Mouse (Mus musculus) urinary bladder, postnatal 25 days (tissue): Measurements from ENCODE around the gene Mycbp2.

Source experiments
- DNase-seq: peaks from one replicate; pipeline ENCODE4 v3.0.0; 2022; ENCODE audit warnings: low spot score

The Mycbp2 gene

GRCm38 (mm10) chr14:103072731-103073130 is 273.9 kb downstream of the Mycbp2 start:
- no peak for DNase-seq

DNA sequence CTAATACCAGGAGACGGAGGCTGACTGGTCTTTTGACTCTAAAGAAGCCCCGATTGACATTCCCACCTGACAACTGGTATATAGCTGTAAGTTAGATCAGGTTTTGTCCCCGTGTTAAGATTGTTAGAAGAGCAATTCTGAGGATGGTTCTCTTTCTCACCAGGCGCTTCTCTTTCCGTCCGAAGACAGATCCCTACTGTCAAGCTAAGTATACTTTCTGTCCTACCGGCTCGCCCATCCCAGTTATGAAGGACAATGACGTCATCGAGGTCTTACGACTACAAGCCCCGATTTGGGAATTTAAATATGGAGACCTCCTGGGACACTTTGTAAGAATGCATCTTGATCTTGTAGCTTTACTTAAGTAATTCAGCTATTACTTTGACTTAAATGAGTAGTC is 275.1 kb downstream of the Mycbp2 start:
- no peak for DNase-seq

- no peak for DNase-seq
Observed at GRCm38 (mm10) chr14:103070790-103071189, 275.8 kb downstream of the Mycbp2 start.

DNA sequence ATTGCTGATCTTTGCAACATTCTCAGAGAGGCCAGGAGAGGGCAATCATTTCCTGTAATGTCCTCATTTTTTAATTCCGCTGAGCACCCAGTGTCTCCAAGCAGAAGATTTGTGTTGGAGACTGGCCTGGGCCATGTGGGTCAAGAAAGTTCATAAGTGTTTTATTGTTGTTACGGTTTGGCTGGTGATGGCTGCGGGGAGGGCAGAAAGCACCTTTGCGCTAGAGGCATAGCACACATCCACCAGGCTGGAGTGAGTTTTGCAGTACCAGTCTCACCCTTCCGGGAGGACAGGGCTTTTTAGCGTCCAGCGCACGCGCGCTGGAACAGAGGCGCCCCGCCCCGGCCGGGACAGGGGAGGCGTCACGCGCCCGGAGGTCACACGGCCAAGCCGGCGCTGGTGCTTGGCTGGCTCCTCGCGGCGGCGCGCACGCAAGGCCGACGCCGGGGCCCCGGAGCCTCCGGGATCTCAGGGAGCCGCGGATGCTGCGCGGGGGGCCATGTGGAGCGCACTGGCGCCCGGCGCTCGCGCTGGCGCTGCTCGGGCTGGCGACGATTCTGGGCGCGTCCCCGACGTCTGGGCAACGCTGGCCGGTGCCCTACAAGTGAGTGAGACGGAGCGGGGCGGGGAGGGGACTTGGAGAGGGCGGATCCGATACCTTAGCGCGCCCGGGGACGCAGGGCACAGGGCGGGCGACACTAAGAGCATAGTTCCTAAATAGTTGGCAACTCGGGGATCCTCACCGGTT is 276.6 kb downstream of the Mycbp2 start, which contains the start of gene Cln5:
Gene Cln5, plus strand, starts transcription at position 353 of the 748 bp plus-strand sequence.
- DNase-seq: peak; percentile 93

DNA sequence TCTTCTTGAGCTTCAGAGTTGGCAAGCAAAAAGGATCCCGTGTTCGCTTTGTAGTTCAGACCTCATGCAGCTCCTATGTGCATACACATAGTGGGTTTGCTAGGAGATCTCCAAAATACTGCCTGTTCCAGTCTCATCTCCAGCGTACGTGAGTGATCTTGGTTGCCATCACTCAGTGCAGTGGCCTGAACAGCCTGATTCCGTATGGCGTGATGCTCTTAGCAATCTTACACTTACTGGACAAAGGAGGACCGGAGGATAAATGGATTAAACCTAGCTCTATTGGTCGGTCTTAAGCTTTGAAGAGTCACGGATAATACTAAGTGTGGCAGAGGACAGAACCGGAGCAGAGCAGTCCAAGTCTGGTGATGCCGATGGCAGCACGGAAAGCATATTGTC is 277.1 kb downstream of the Mycbp2 start:
- no peak for DNase-seq

DNA sequence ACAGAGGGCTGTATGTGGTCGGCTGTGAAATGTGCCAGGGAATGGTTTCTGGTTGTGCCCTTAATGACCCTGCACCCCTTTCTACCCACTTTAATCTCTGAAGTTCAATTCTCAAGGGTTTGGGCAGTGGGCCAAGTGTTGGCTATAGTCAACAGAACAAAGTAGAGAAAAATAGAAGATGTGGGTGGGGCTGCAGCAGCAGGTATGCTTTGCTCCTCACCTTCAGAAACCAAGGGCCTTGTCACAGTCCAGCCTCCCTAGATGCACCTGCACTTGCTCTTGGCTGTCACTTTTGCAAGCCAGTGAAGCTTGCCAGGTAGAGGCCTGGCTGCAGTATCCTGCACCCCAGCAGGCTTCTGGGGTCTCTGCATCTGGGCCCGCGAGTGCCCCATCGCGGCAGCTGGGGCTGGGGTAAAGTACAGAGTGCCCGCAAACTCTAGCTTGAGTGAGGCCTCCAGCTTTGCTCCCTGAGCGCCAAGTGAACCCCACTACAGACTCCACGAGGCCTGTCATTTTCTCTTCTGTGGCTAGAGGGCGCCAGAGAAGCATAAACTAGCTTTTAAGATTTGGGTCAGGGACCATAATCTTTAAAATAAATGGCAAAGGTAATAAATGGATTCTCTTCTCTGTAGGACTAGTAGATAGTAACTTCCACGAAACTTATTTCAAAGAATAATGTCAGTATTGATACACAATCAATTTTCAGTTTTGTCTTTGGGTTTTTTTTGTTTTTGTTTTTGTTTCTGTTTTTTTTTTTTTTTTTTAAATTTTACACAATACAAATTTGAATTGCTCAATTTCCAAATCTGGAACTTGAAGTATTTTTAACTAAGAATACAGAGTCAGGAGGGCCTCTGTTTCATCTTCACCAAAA is 281.1 kb downstream of the Mycbp2 start:
- peak; percentile 64 for DNase-seq
